Mouse (Mus musculus): ENCODE measurements around the gene Eri2. TPM values are rescaled to one million over a fixed set of nuclear protein-coding genes. Genes with fewer than 3 reads are reported as not detected.
"Not testable (repeated sequence)": the region's sequence is repeated elsewhere in the genome, so short reads cannot be mapped to it uniquely, and the experiment has no call there.

Eri2 gene
- total RNA-seq, 2 experiments from 2014 or later = 19.5 to 32.7 TPM

GRCm38 (mm10) chr7:119748761-119749160, 45.1 kb downstream of the Eri2 start:
- ATAC-seq (replicated peaks; ENCODE audit: low FRiP score, low TSS enrichment, poor library complexity, severe bottlenecking) = no peak

GRCm38 (mm10) chr7:119745869-119746268, 48.0 kb downstream of the Eri2 start:
- no peak for ATAC-seq (replicated peaks; ENCODE audit: low FRiP score, low TSS enrichment, poor library complexity, severe bottlenecking)

GRCm38 (mm10) chr7:119744321-119744720, 49.5 kb downstream of the Eri2 start:
- peak; percentile 77 for ATAC-seq (replicated peaks; ENCODE audit: low FRiP score, low TSS enrichment, poor library complexity, severe bottlenecking)

GRCm38 (mm10) chr7:119739798-119740468, 53.9 kb downstream of the Eri2 start:
- ATAC-seq (replicated peaks; ENCODE audit: low FRiP score, low TSS enrichment, poor library complexity, severe bottlenecking) = 0 out of 2 replicates have a peak, but pooled peaks have one; percentile 33

- ATAC-seq (replicated peaks; ENCODE audit: low FRiP score, low TSS enrichment, poor library complexity, severe bottlenecking) = 0 out of 2 replicates have a peak, but pooled peaks have one; percentile 41
Measured at GRCm38 (mm10) chr7:119738877-119739276, 55.0 kb downstream of the Eri2 start.

GRCm38 (mm10) chr7:119731262-119731661, 62.6 kb downstream of the Eri2 start:
- not testable (repeated sequence) for ATAC-seq (replicated peaks; ENCODE audit: low FRiP score, low TSS enrichment, poor library complexity, severe bottlenecking)

GRCm38 (mm10) chr7:119727621-119728020, 66.2 kb downstream of the Eri2 start:
- ATAC-seq (replicated peaks; ENCODE audit: low FRiP score, low TSS enrichment, poor library complexity, severe bottlenecking) = no peak

GRCm38 (mm10) chr7:119720947-119721310, 72.9 kb downstream of the Eri2 start:
- peak; percentile 50 for ATAC-seq (replicated peaks; ENCODE audit: low FRiP score, low TSS enrichment, poor library complexity, severe bottlenecking)

- peak; percentile 91 for ATAC-seq (replicated peaks; ENCODE audit: low FRiP score, low TSS enrichment, poor library complexity, severe bottlenecking)
Measured at GRCm38 (mm10) chr7:119720253-119720946, 73.5 kb downstream of the Eri2 start, which contains the start of gene Thumpd1. Thumpd1 (minus strand) TSS chr7:119720798.

Other genes with a start within 250 kb of the Eri2 start
- not detected in 2 replicates for gene Acsm2, start 239.7 kb downstream of the Eri2 start, total RNA-seq (2014; fragmentation: Nextera tagmentation)
- gene Acsm2, start 239.7 kb downstream of the Eri2 start, total RNA-seq (2017) = not detected in 2 replicates
- gene Acsm1, start 187.0 kb downstream of the Eri2 start, total RNA-seq (2014; fragmentation: Nextera tagmentation) = not detected in 2 replicates
- gene Acsm1, start 187.0 kb downstream of the Eri2 start, total RNA-seq (2017) = not detected in 2 replicates
- not detected in 2 replicates for gene Acsm4, start 104.0 kb downstream of the Eri2 start, total RNA-seq (2014; fragmentation: Nextera tagmentation)
- gene Acsm4, start 104.0 kb downstream of the Eri2 start, total RNA-seq (2017) = not detected in 2 replicates
- gene Thumpd1, start 73.3 kb downstream of the Eri2 start, total RNA-seq (2014; fragmentation: Nextera tagmentation) = 41.2 and 48.7 TPM in 2 replicates
- 135 and 168 TPM in 2 replicates for gene Thumpd1, start 73.3 kb downstream of the Eri2 start, total RNA-seq (2017)
- not detected in 2 replicates for gene Acsm3, start 33.1 kb downstream of the Eri2 start, total RNA-seq (2014; fragmentation: Nextera tagmentation)
- 0.23 TPM in 1 of 2 replicates, not detected in the other for gene Acsm3, start 33.1 kb downstream of the Eri2 start, total RNA-seq (2017)
- 68.4 and 72.0 TPM in 2 replicates for gene Rexo5, start 52 bp downstream of the Eri2 start, total RNA-seq (2014; fragmentation: Nextera tagmentation)
- gene Rexo5, start 52 bp downstream of the Eri2 start, total RNA-seq (2017) = 44.8 and 45.8 TPM in 2 replicates
- gene Lyrm1, start 101.8 kb upstream of the Eri2 start, total RNA-seq (2014; fragmentation: Nextera tagmentation) = 3.0 and 5.2 TPM in 2 replicates
- gene Lyrm1, start 101.8 kb upstream of the Eri2 start, total RNA-seq (2017) = 1.8 TPM in 1 of 2 replicates, not detected in the other
- gene Dcun1d3, start 102.2 kb upstream of the Eri2 start, total RNA-seq (2014; fragmentation: Nextera tagmentation) = 0.94 and 2.5 TPM in 2 replicates
- 2.2 and 4.7 TPM in 2 replicates for gene Dcun1d3, start 102.2 kb upstream of the Eri2 start, total RNA-seq (2017)

Data from megakaryocyte-erythroid progenitor cell, adult 5-6 weeks (primary cell).